Mouse (Mus musculus): ENCODE data around the gene Larp4.

Larp4 gene

GRCm38 (mm10) chr15:100058912-100059311 lies 89.0 kb downstream of the Larp4 start:
- no peak for DNase-seq (ENCODE audit: low spot score)

GRCm38 (mm10) chr15:100059626-100060311 lies 89.9 kb downstream of the Larp4 start:
- no peak for DNase-seq (ENCODE audit: low spot score)

- peak; percentile 13 for DNase-seq (ENCODE audit: low spot score)
Observed at GRCm38 (mm10) chr15:100060513-100061140, 90.8 kb downstream of the Larp4 start.

- DNase-seq (ENCODE audit: low spot score): no peak
Observed at GRCm38 (mm10) chr15:100061377-100061776, 91.5 kb downstream of the Larp4 start.

- DNase-seq (ENCODE audit: low spot score): no peak
Observed at GRCm38 (mm10) chr15:100063229-100063773, 93.4 kb downstream of the Larp4 start.

Data from spleen, adult 12 weeks (tissue).